Mouse (Mus musculus) myocyte (in vitro differentiated cells): ENCODE measurements at regions not wholly inside any gene's neighbourhood (a gene's known extent, or its start where the extent isn't known, plus 50 kb on each side); places are given as distances from the start of the nearest gene placed in this dataset.

Source experiments
- H3K27me3 ChIP-seq: one replicate; pipeline ENCODE4 v1.6.1; 2011; ENCODE audit not compliant: control insufficient read depth, insufficient read depth, insufficient read length
- H3K36me3 ChIP-seq: one replicate; pipeline ENCODE4 v1.6.1; 2011; ENCODE audit not compliant: control insufficient read depth, insufficient read depth
- H3K4me2 ChIP-seq: one replicate; pipeline ENCODE4 v1.6.1; 2011; ENCODE audit warnings: low read depth, control low read depth
- H3K4me3 ChIP-seq: one replicate; pipeline ENCODE4 v1.5.1; 2011; ENCODE audit warnings: mild to moderate bottlenecking, control low read depth, moderate library complexity
- H3K79me2 ChIP-seq: one replicate; pipeline ENCODE4 v1.6.1; 2011; ENCODE audit not compliant: control insufficient read depth, insufficient read depth
- H3ac ChIP-seq: one replicate; pipeline ENCODE4 v1.6.1; 2011; ENCODE audit not compliant: control insufficient read depth, insufficient read length
- CEBPB ChIP-seq: IDR thresholded peaks from 2 replicates; pipeline ENCODE4 v1.6.1; 2011; ENCODE audit warnings: mild to moderate bottlenecking, moderate library complexity; ENCODE audit not compliant: poor library complexity, insufficient read depth, severe bottlenecking
- E2F4 ChIP-seq: IDR thresholded peaks from one replicate; pipeline ENCODE4 v1.6.1; 2011; ENCODE audit warnings: mild to moderate bottlenecking, control low read depth, moderate library complexity; ENCODE audit not compliant: insufficient read depth
- MAX ChIP-seq: IDR thresholded peaks from one replicate; pipeline ENCODE4 v1.6.1; 2011; ENCODE audit warnings: low read depth, mild to moderate bottlenecking, control low read depth
- MYOD1 ChIP-seq, 3 experiments: IDR thresholded peaks; one replicate each; pipeline ENCODE4 v1.6.1; 2011; ENCODE audit warnings: control low read depth in 2 of 3, low read depth in 2 of 3, mild to moderate bottlenecking in 2 of 3, moderate library complexity in 1 of 3; ENCODE audit not compliant: insufficient read length in 2 of 3, control insufficient read depth in 1 of 3
- MYOG ChIP-seq, 3 experiments: IDR thresholded peaks; one replicate each; pipeline ENCODE4 v1.6.1; 2011; ENCODE audit warnings: control low read depth in 2 of 3, low read depth in 2 of 3, mild to moderate bottlenecking in 2 of 3; ENCODE audit not compliant: insufficient read length in 2 of 3, control insufficient read depth in 1 of 3, insufficient read depth in 1 of 3
- POLR2A ChIP-seq: IDR thresholded peaks from one replicate; pipeline ENCODE4 v1.6.1; 2011; ENCODE audit warnings: low read depth, mild to moderate bottlenecking, control low read depth, moderate library complexity; ENCODE audit not compliant: insufficient read length
- POLR2AphosphoS2 ChIP-seq: IDR thresholded peaks from one replicate; pipeline ENCODE4 v1.6.1; 2011; ENCODE audit warnings: low read depth, control low read depth; ENCODE audit not compliant: insufficient read length
- REST ChIP-seq: IDR thresholded peaks from one replicate; pipeline ENCODE4 v1.6.1; 2011; ENCODE audit warnings: mild to moderate bottlenecking, control low read depth, moderate library complexity; ENCODE audit not compliant: insufficient read depth, insufficient read length
- SRF ChIP-seq: IDR thresholded peaks from one replicate; pipeline ENCODE4 v1.6.1; 2011; ENCODE audit warnings: low read depth; ENCODE audit not compliant: control insufficient read depth, insufficient read length
- TCF12 ChIP-seq: IDR thresholded peaks from one replicate; pipeline ENCODE4 v1.6.1; 2011; ENCODE audit warnings: mild to moderate bottlenecking, control low read depth; ENCODE audit not compliant: poor library complexity, insufficient read depth, severe bottlenecking
- TCF3 ChIP-seq: IDR thresholded peaks from one replicate; pipeline ENCODE4 v1.6.1; 2011; ENCODE audit warnings: low read depth, control low read depth; ENCODE audit not compliant: insufficient read length
- USF1 ChIP-seq: IDR thresholded peaks from one replicate; pipeline ENCODE4 v1.6.1; 2011; ENCODE audit warnings: low read depth, mild to moderate bottlenecking, control low read depth, moderate library complexity

GRCm38 (mm10) chr1:88968142-88968541, 102.1 kb upstream of the Sh3bp4 start:
- Histone ChIP-seq H3K27me3 (no peaks in the 10 kb centered on the region), H3K36me3 (no peaks in the 10 kb centered on the region), H3K4me2 (no peak overlapping the region), H3ac (no peak overlapping the region), H3K79me2 (no peaks in the 10 kb centered on the region), H3K4me3 (no peak overlapping the region)
- peak in 1 of 3 experiments; percentile 53 for TF ChIP-seq MYOD1 (IDR thresholded peaks at IDR 0.05; ENCODE audit: control insufficient read depth in 1 of 3, insufficient read length in 2 of 3, low read depth in 2 of 3)
- no peak for TF ChIP-seq REST
- peak in 1 of 3 experiments; percentile 61 for TF ChIP-seq MYOG (IDR thresholded peaks at IDR 0.05; ENCODE audit: control insufficient read depth in 1 of 3, insufficient read depth in 1 of 3, insufficient read length in 2 of 3, low read depth in 2 of 3)

GRCm38 (mm10) chr1:88969016-88969415, 101.2 kb upstream of the Sh3bp4 start:
- no peak overlapping the region for H3ac ChIP-seq
- H3K27me3 ChIP-seq, result no peaks in the 10 kb centered on the region
- H3K4me3 ChIP-seq, result no peak overlapping the region
- TF ChIP-seq MAX (no peak), TCF12 (no peak), TCF3 (no peak), CEBPB (no peak), USF1 (no peak), POLR2AphosphoS2 (no peak), POLR2A (no peak), SRF (no peak)
- no peaks in the 10 kb centered on the region for H3K36me3 ChIP-seq
- H3K4me2 ChIP-seq, result peak overlapping the region; percentile 29
- no peaks in the 10 kb centered on the region for H3K79me2 ChIP-seq

DNA sequence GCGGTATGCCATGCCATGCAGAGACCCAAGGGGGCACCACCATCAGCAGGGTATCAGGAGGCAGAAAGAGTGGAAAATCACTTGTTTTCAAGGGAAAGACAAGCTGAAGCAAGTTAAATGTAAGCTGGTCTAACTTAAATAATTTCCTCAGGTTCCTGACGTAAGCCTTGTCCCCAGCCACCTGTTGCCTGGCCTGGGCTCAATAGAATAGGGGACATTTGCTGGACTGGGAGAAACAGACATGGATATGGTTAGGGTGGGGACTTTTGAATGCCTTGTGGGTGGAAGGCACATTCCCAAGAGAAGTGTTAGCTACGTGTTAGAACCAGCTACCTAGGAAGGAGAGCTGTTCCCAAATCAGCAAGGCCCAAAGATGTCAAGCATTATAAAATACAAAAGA, 100.6 kb upstream of the Sh3bp4 start:
- H3K79me2 ChIP-seq, result no peaks in the 10 kb centered on the region
- H3K27me3 ChIP-seq, result no peaks in the 10 kb centered on the region
- no peak for TF ChIP-seq USF1
- TF ChIP-seq MYOD1 (IDR thresholded peaks at IDR 0.05; ENCODE audit: control insufficient read depth in 1 of 3, insufficient read length in 2 of 3, low read depth in 2 of 3), result peak; percentile 3 to 73 (median 20)
- TF ChIP-seq POLR2AphosphoS2, result no peak
- TF ChIP-seq MYOG (IDR thresholded peaks at IDR 0.05; ENCODE audit: control insufficient read depth in 1 of 3, insufficient read depth in 1 of 3, insufficient read length in 2 of 3, low read depth in 2 of 3), result peak in 1 of 3 experiments; percentile 51
- TF ChIP-seq SRF, result no peak
- H3K4me3 ChIP-seq, result no peak overlapping the region
- no peaks in the 10 kb centered on the region for H3K36me3 ChIP-seq
- peak overlapping the region; percentile 29 for H3K4me2 ChIP-seq
- H3ac ChIP-seq, result no peak overlapping the region

DNA sequence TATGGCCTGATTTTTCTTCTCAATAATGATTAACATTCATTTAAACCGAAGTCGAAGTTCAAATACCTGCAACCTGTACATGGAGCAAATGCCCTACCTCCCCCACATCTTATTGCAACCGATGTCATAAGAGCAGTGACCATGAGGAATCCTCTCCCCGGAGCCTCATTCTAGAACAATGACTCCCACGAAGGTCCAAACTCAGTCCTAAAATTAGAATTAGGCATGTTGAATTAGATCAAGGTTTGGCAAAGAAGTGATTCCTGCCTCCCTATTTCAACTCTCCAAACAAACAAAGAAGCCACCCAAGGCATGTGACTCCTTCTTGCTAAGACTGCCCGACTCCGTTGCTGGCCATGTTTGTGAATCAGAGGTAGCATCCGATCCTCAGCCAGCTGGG, 94.1 kb upstream of the Sh3bp4 start:
- Histone ChIP-seq H3K4me3 (no peak overlapping the region), H3K4me2 (no peak overlapping the region), H3K27me3 (no peaks in the 10 kb centered on the region), H3K36me3 (no peaks in the 10 kb centered on the region), H3K79me2 (no peaks in the 10 kb centered on the region), H3ac (no peak overlapping the region)
- TF ChIP-seq CEBPB (0 out of 2 replicates have a peak, but pooled peaks have one; percentile 21), TCF12 (no peak)

- TF ChIP-seq POLR2AphosphoS2 (no peak), SRF (no peak), MYOG (IDR thresholded peaks at IDR 0.05; ENCODE audit: control insufficient read depth in 1 of 3, insufficient read depth in 1 of 3, insufficient read length in 2 of 3, low read depth in 2 of 3) (no peak), E2F4 (no peak), MYOD1 (IDR thresholded peaks at IDR 0.05; ENCODE audit: control insufficient read depth in 1 of 3, insufficient read length in 2 of 3, low read depth in 2 of 3) (no peak), MAX (no peak), REST (no peak), TCF12 (no peak), USF1 (no peak), TCF3 (no peak), CEBPB (no peak)
- H3K36me3 ChIP-seq, result no peaks in the 10 kb centered on the region
- H3K4me2 ChIP-seq, result peak overlapping the region; percentile 14
- no peaks in the 10 kb centered on the region for H3K27me3 ChIP-seq
- H3K4me3 ChIP-seq, result no peak overlapping the region
- no peaks in the 10 kb centered on the region for H3K79me2 ChIP-seq
- no peak overlapping the region for H3ac ChIP-seq
Measured at GRCm38 (mm10) chr1:88988011-88988695, 82.1 kb upstream of the Sh3bp4 start.
